Mouse (Mus musculus) myocyte (in vitro differentiated cells): ENCODE results near the gene AU018091. TPM values are rescaled to one million over a fixed set of nuclear protein-coding genes. Genes with fewer than 3 reads are reported as not detected.
"Not testable (repeated sequence)": the region's sequence is repeated elsewhere in the genome, so short reads cannot be mapped to it uniquely, and the experiment has no call there.

ENCODE experiments used
- H3K27me3 ChIP-seq: one replicate; pipeline ENCODE4 v1.6.1; 2011; ENCODE audit not compliant: control insufficient read depth, insufficient read depth, insufficient read length
- H3K36me3 ChIP-seq: one replicate; pipeline ENCODE4 v1.6.1; 2011; ENCODE audit not compliant: control insufficient read depth, insufficient read depth
- H3K4me2 ChIP-seq: one replicate; pipeline ENCODE4 v1.6.1; 2011; ENCODE audit warnings: low read depth, control low read depth
- H3K4me3 ChIP-seq: one replicate; pipeline ENCODE4 v1.5.1; 2011; ENCODE audit warnings: mild to moderate bottlenecking, control low read depth, moderate library complexity
- H3K79me2 ChIP-seq: one replicate; pipeline ENCODE4 v1.6.1; 2011; ENCODE audit not compliant: control insufficient read depth, insufficient read depth
- H3ac ChIP-seq: one replicate; pipeline ENCODE4 v1.6.1; 2011; ENCODE audit not compliant: control insufficient read depth, insufficient read length
- CEBPB ChIP-seq: IDR thresholded peaks from 2 replicates; pipeline ENCODE4 v1.6.1; 2011; ENCODE audit warnings: mild to moderate bottlenecking, moderate library complexity; ENCODE audit not compliant: poor library complexity, insufficient read depth, severe bottlenecking
- E2F4 ChIP-seq: IDR thresholded peaks from one replicate; pipeline ENCODE4 v1.6.1; 2011; ENCODE audit warnings: mild to moderate bottlenecking, control low read depth, moderate library complexity; ENCODE audit not compliant: insufficient read depth
- MAX ChIP-seq: IDR thresholded peaks from one replicate; pipeline ENCODE4 v1.6.1; 2011; ENCODE audit warnings: low read depth, mild to moderate bottlenecking, control low read depth
- MYOD1 ChIP-seq, 3 experiments: IDR thresholded peaks; one replicate each; pipeline ENCODE4 v1.6.1; 2011; ENCODE audit warnings: control low read depth in 2 of 3, low read depth in 2 of 3, mild to moderate bottlenecking in 2 of 3, moderate library complexity in 1 of 3; ENCODE audit not compliant: insufficient read length in 2 of 3, control insufficient read depth in 1 of 3
- MYOG ChIP-seq, 3 experiments: IDR thresholded peaks; one replicate each; pipeline ENCODE4 v1.6.1; 2011; ENCODE audit warnings: control low read depth in 2 of 3, low read depth in 2 of 3, mild to moderate bottlenecking in 2 of 3; ENCODE audit not compliant: insufficient read length in 2 of 3, control insufficient read depth in 1 of 3, insufficient read depth in 1 of 3
- POLR2A ChIP-seq: IDR thresholded peaks from one replicate; pipeline ENCODE4 v1.6.1; 2011; ENCODE audit warnings: low read depth, mild to moderate bottlenecking, control low read depth, moderate library complexity; ENCODE audit not compliant: insufficient read length
- POLR2AphosphoS2 ChIP-seq: IDR thresholded peaks from one replicate; pipeline ENCODE4 v1.6.1; 2011; ENCODE audit warnings: low read depth, control low read depth; ENCODE audit not compliant: insufficient read length
- REST ChIP-seq: IDR thresholded peaks from one replicate; pipeline ENCODE4 v1.6.1; 2011; ENCODE audit warnings: mild to moderate bottlenecking, control low read depth, moderate library complexity; ENCODE audit not compliant: insufficient read depth, insufficient read length
- SRF ChIP-seq: IDR thresholded peaks from one replicate; pipeline ENCODE4 v1.6.1; 2011; ENCODE audit warnings: low read depth; ENCODE audit not compliant: control insufficient read depth, insufficient read length
- TCF12 ChIP-seq: IDR thresholded peaks from one replicate; pipeline ENCODE4 v1.6.1; 2011; ENCODE audit warnings: mild to moderate bottlenecking, control low read depth; ENCODE audit not compliant: poor library complexity, insufficient read depth, severe bottlenecking
- TCF3 ChIP-seq: IDR thresholded peaks from one replicate; pipeline ENCODE4 v1.6.1; 2011; ENCODE audit warnings: low read depth, control low read depth; ENCODE audit not compliant: insufficient read length
- USF1 ChIP-seq: IDR thresholded peaks from one replicate; pipeline ENCODE4 v1.6.1; 2011; ENCODE audit warnings: low read depth, mild to moderate bottlenecking, control low read depth, moderate library complexity
- polyA plus RNA-seq: library from polyadenylated mRNA; unstranded; fragments of >200 nt; fragmentation: generic; extraction: Trizol; gene quantifications from one replicate; pipeline ENCODE4 v1.2.1, GENCODE M21; 2012; ENCODE audit warnings: missing spikeins

The AU018091 gene
- polyA plus RNA-seq, 1 experiment: 0.71 TPM

DNA sequence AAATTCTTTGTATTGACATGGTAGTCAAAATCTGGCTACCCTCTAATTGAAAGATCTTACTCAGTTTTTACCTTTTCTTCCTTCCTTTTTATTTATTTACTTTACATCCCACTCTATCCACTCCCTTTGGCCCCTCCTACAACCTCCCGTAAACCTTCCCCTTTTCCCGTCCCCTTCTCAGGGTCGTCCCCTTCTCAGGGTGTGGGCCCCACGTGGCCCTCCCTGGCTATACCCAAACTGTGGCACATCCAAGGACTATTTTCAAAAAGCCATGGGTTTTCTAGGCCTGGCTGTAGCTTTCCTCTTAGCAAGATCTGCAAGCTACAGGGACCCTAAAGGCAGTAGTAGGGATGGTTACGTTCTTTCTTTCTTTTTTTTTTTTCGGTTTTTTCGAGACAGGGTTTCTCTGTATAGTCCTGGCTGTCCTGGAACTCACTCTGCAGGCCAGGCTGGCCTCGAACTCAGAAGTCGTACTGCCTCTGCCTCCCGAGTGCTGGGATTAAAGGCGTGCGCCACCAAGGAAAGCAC is 23.0 kb upstream of the AU018091 start:
- TF ChIP-seq SRF: no peak
- TF ChIP-seq E2F4: no peak
- no peak for TF ChIP-seq TCF3
- TF ChIP-seq MYOG (IDR thresholded peaks at IDR 0.05; ENCODE audit: control insufficient read depth in 1 of 3, insufficient read depth in 1 of 3, insufficient read length in 2 of 3, low read depth in 2 of 3): no peak
- no peak for TF ChIP-seq REST
- TF ChIP-seq CEBPB: no peak
- TF ChIP-seq MAX: no peak
- no peak for TF ChIP-seq MYOD1 (IDR thresholded peaks at IDR 0.05; ENCODE audit: control insufficient read depth in 1 of 3, insufficient read length in 2 of 3, low read depth in 2 of 3)
- no peak for TF ChIP-seq POLR2AphosphoS2
- Histone ChIP-seq H3K4me3 (no peak overlapping the region), H3K79me2 (no peaks in the 10 kb centered on the region), H3K36me3 (no peaks in the 10 kb centered on the region), H3ac (no peak overlapping the region), H3K27me3 (no peaks in the 10 kb centered on the region), H3K4me2 (no peak overlapping the region)

DNA sequence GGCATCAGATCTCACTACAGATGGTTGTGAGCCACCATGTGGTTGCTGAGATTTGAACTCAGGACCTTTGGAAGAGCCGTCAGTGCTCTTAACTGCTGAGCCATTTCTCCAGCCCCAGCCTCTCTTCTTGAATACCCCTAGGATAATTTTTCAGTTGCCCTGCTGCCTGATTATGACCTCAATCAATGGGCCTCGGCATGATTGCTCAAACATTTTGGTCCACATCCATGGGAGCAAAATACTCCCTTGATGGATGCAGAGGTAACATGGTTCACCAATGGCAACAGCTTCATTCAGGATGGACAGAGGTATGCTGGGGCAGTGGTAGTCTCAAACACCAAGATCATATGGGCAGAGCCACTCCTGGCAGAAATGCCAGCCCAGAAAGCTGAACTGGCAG is 17.7 kb upstream of the AU018091 start:
- H3K27me3 ChIP-seq, H3K36me3 ChIP-seq, H3K4me2 ChIP-seq, H3K79me2 ChIP-seq, H3K4me3 ChIP-seq, H3ac ChIP-seq: not testable (repeated sequence)

DNA sequence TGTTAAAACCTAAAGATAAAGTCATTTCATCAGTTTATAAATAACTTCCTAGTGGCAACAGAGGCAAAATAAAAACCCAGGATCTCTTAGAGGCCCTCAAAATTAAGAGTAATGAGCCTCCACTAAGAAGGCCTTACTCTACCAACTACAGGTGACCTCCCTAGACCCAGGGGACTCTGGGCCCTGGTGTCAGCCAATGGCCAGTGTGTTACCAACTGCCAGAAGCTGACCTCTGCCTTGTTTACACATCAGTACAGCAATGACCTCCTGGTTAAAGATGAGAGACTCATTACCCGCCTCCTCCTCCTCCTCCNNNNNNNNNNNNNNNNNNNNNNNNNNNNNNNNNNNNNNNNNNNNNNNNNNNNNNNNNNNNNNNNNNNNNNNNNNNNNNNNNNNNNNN is 17.1 kb upstream of the AU018091 start:
- Histone ChIP-seq H3ac (no peak overlapping the region), H3K4me3 (no peak overlapping the region), H3K27me3 (no peaks in the 10 kb centered on the region), H3K4me2 (no peak overlapping the region), H3K79me2 (no peaks in the 10 kb centered on the region), H3K36me3 (no peaks in the 10 kb centered on the region)
- TF ChIP-seq MYOG (IDR thresholded peaks at IDR 0.05; ENCODE audit: control insufficient read depth in 1 of 3, insufficient read depth in 1 of 3, insufficient read length in 2 of 3, low read depth in 2 of 3) (no peak), SRF (no peak), TCF12 (no peak), CEBPB (no peak), POLR2A (no peak)

DNA sequence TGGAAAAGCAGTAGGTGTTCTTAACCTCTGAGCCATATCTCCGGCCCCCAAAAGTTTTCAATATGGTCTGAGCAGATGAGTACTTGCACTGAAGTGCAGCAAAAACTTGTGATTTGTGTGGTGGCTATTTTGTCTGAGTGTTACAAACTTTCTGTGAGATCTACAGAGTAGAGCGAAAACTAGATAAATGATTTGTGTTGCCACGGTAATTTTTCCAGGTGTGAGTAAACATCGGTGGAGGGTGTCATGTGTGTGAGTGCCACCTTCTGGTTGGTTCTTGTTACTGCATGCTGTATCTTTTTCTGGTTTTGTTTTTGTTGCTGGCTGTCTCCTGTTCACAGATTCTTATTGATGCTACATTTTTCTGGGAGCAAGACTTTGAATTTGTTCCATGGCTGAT is 15.4 kb upstream of the AU018091 start:
- no peaks in the 10 kb centered on the region for H3K79me2 ChIP-seq
- no peaks in the 10 kb centered on the region for H3K36me3 ChIP-seq
- no peak overlapping the region for H3K4me2 ChIP-seq
- no peaks in the 10 kb centered on the region for H3K27me3 ChIP-seq
- no peak overlapping the region for H3K4me3 ChIP-seq
- TF ChIP-seq MAX (no peak), E2F4 (no peak), CEBPB (no peak), MYOD1 (IDR thresholded peaks at IDR 0.05; ENCODE audit: control insufficient read depth in 1 of 3, insufficient read length in 2 of 3, low read depth in 2 of 3) (no peak), TCF3 (no peak), USF1 (no peak), POLR2A (no peak), MYOG (IDR thresholded peaks at IDR 0.05; ENCODE audit: control insufficient read depth in 1 of 3, insufficient read depth in 1 of 3, insufficient read length in 2 of 3, low read depth in 2 of 3) (no peak), SRF (no peak)
- H3ac ChIP-seq: no peak overlapping the region

DNA sequence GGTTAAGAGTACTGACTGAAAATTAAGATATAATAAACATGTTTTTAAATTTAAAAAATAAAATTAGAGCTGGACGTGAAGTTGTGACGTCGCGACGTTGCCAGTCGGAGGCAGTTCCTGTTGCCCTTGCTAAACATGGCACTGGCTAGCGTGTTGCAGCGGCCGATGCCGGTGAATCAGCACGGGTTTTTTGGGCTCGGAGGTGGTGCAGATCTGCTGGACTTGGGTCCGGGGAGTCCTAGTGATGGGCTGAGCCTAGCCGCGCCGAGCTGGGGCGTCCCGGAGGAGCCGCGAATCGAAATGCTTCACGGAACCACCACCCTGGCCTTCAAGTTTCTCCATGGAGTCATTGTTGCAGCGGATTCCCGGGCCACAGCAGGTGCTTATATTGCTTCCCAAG is 12.0 kb upstream of the AU018091 start:
- H3K4me3 ChIP-seq, H3K4me2 ChIP-seq, H3ac ChIP-seq, H3K27me3 ChIP-seq, H3K36me3 ChIP-seq, H3K79me2 ChIP-seq: not testable (repeated sequence)

- no peak overlapping the region for H3K4me3 ChIP-seq
- H3K27me3 ChIP-seq: no peaks in the 10 kb centered on the region
- TF ChIP-seq POLR2AphosphoS2: no peak
- no peak for TF ChIP-seq MYOG (IDR thresholded peaks at IDR 0.05; ENCODE audit: control insufficient read depth in 1 of 3, insufficient read depth in 1 of 3, insufficient read length in 2 of 3, low read depth in 2 of 3)
- no peak for TF ChIP-seq SRF
- no peak for TF ChIP-seq USF1
- TF ChIP-seq MAX: no peak
- no peak for TF ChIP-seq MYOD1 (IDR thresholded peaks at IDR 0.05; ENCODE audit: control insufficient read depth in 1 of 3, insufficient read length in 2 of 3, low read depth in 2 of 3)
- TF ChIP-seq TCF3: no peak
- no peak for TF ChIP-seq POLR2A
- TF ChIP-seq TCF12: no peak
- no peak for TF ChIP-seq E2F4
- no peak for TF ChIP-seq CEBPB
- no peak for TF ChIP-seq REST
- no peaks in the 10 kb centered on the region for H3K79me2 ChIP-seq
- H3K36me3 ChIP-seq: no peaks in the 10 kb centered on the region
- no peak overlapping the region for H3ac ChIP-seq
- peak overlapping the region; percentile 30 for H3K4me2 ChIP-seq
Observed at GRCm38 (mm10) chr7:3168296-3168695, 707 bp downstream of the AU018091 start.
